Mouse (Mus musculus): Measurements from ENCODE around the gene Arid1a. TPM values are rescaled to one million over a fixed set of nuclear protein-coding genes. Genes with fewer than 3 reads are reported as not detected.
"Not testable (repeated sequence)": the region's sequence is repeated elsewhere in the genome, so short reads cannot be mapped to it uniquely, and the experiment has no call there.

Arid1a gene
- total and polyA plus RNA-seq, 2 experiments, result 5.9 to 21.9 TPM

DNA sequence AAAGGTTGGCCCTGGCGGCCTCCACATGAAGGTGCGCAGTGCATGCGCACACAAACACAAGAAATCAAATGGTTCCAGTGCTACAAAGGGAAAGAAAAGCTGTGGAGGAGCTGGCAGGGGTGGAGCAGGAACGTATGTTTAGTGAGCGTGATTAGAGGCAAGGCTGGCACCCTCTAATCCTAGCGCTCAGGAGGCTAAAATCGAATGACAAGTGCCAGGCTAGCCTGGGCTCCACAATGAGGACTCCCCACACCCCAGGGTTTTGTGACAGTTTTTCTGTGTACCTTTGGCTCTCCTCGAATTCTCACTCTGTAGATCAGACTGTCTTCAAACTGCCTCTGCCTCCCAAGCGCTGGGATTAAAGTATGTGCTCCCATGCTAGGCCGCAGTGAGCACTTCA, 103.8 kb downstream of the Arid1a start:
- Histone ChIP-seq H3K4me1 (ENCODE audit: control insufficient read depth, insufficient read depth, low read length) (no peaks in the 10 kb centered on the region; the same call in 1 of the 2 replicates), H3K4me3 (ENCODE audit: insufficient read depth, low read depth, low read length) (no peak overlapping the region), H3K36me3 (ENCODE audit: control insufficient read depth, insufficient read depth, low read length) (no peaks in the 10 kb centered on the region), H3K27ac (replicated peaks; ENCODE audit: insufficient read depth, low read depth, low read length) (no peak overlapping the region), H3K9ac (ENCODE audit: low read depth, low read length) (no peak overlapping the region), H3K79me2 (ENCODE audit: control insufficient read depth, insufficient read depth, low read length) (no peaks in the 10 kb centered on the region), H3K27me3 (ENCODE audit: control insufficient read depth, insufficient read depth, low read length) (no peaks in the 10 kb centered on the region)
- 87% methylated on average over 10 of the region's 10 CpGs for WGBS
- DNase-seq (ENCODE audit: extremely low read depth, low read depth, low spot score), result no peak
- TF ChIP-seq POLR2A (IDR thresholded peaks at IDR 0.05; ENCODE audit: extremely low read depth, insufficient read depth, low read length), result no peak
- TF ChIP-seq CTCF (IDR thresholded peaks at IDR 0.05; ENCODE audit: low read depth, low read length), result no peak

DNA sequence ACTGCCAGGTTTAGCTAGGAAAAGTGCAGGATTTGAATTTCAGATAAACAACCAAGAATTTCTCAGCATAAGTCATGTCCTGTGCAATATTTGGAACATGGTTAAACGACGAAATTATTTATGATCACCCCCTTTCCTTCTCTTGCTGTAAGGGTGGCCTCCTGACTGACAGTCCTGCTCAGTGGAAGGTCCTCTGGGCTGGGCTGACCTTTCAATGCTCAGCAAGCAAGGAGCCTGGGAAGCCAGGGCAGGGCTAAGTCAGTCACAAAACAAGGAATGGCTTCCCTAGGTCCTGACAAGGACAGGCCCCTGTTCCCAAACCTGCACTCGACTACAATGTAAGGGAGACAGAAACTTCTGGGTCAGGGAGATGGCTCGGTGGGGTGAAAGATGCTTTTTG, 104.6 kb downstream of the Arid1a start:
- Histone ChIP-seq H3K27ac (replicated peaks; ENCODE audit: insufficient read depth, low read depth, low read length) (no peak overlapping the region; the same call in 1 of the 2 replicates), H3K36me3 (ENCODE audit: control insufficient read depth, insufficient read depth, low read length) (no peaks in the 10 kb centered on the region), H3K79me2 (ENCODE audit: control insufficient read depth, insufficient read depth, low read length) (no peaks in the 10 kb centered on the region), H3K4me3 (ENCODE audit: insufficient read depth, low read depth, low read length) (no peak overlapping the region), H3K4me1 (ENCODE audit: control insufficient read depth, insufficient read depth, low read length) (no peaks in the 10 kb centered on the region; the same call in 1 of the 2 replicates), H3K9ac (ENCODE audit: low read depth, low read length) (no peak overlapping the region), H3K27me3 (ENCODE audit: control insufficient read depth, insufficient read depth, low read length) (no peaks in the 10 kb centered on the region)
- TF ChIP-seq CTCF (IDR thresholded peaks at IDR 0.05; ENCODE audit: low read depth, low read length), result no peak
- no peak for TF ChIP-seq POLR2A (IDR thresholded peaks at IDR 0.05; ENCODE audit: extremely low read depth, insufficient read depth, low read length)
- DNase-seq (ENCODE audit: extremely low read depth, low read depth, low spot score), result no peak
- WGBS, result 66% methylated on average over 4 of the region's 4 CpGs

DNA sequence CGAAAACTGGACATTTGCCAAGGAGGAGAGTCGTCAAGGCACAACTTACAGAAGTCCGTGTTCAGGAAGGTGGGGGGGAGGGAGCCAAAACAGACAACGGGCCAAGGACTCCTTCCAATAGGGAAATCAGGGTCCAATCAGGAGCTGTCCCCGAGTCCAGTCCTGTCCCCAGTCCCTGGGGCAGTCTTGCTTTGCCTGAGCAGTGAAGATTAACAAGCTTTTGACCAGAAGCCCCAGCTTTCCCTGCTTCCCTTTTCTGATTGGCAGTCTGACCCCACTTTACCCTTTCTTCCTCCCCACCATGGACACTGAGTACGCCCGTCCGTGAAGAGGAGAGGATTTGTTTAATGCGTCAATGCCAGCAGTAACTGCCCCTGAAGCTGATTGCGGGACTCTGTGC, 105.1 kb downstream of the Arid1a start:
- no peaks in the 10 kb centered on the region for H3K36me3 ChIP-seq (ENCODE audit: control insufficient read depth, insufficient read depth, low read length)
- no peak for DNase-seq (ENCODE audit: extremely low read depth, low read depth, low spot score)
- no peaks in the 10 kb centered on the region for H3K27me3 ChIP-seq (ENCODE audit: control insufficient read depth, insufficient read depth, low read length)
- H3K4me3 ChIP-seq (ENCODE audit: insufficient read depth, low read depth, low read length), result no peak overlapping the region
- H3K9ac ChIP-seq (ENCODE audit: low read depth, low read length), result no peak overlapping the region
- H3K4me1 ChIP-seq (ENCODE audit: control insufficient read depth, insufficient read depth, low read length), result no peaks in the 10 kb centered on the region; the same call in 1 of the 2 replicates
- 57% methylated on average over 10 of the region's 10 CpGs for WGBS
- H3K79me2 ChIP-seq (ENCODE audit: control insufficient read depth, insufficient read depth, low read length), result no peaks in the 10 kb centered on the region
- H3K27ac ChIP-seq (replicated peaks; ENCODE audit: insufficient read depth, low read depth, low read length), result peak overlapping the region; percentile 45
- TF ChIP-seq POLR2A (IDR thresholded peaks at IDR 0.05; ENCODE audit: extremely low read depth, insufficient read depth, low read length), result no peak

DNA sequence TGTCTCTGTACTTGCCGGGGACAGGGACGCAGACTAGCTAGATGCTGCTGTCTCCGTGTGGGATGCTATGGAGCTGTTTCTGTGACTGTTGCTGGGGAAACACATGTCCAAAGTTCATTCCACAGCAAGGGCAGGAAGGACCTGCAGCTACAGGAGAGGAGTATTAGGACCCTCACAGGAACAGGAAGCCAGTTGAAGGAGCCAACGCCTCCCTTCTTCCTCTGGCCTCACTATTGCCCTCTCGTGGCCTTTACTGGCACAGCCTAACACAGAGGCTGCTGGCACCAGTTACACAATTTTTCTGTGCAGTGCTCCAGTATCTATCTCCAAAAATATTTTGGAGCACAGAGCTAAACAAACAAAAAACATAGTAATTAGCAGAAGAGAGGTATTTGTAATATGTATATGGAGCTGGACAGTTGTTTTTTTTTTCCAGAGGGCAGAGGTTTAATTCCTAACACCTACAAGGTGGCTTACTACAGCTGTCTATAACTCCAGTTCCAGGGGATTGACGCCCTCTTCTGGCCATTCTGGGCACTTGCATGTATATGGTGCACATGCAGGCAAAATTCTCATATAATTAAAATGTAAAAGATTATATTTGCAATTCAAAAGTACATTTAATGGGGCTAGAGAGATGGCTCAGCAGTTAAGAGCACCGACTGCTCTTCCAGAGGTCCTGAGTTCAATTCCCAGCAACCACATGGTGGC, 106.4 kb downstream of the Arid1a start, which contains the start of gene Zdhhc18:
Gene Zdhhc18 (minus strand): TSS at position 166 of the 711 bp plus-strand sequence.
- Histone ChIP-seq H3K4me3 (ENCODE audit: insufficient read depth, low read depth, low read length) (peak within 1 kb of the TSS; percentile 50), H3K27me3 (ENCODE audit: control insufficient read depth, insufficient read depth, low read length) (no peaks in the 10 kb centered on the region), H3K36me3 (ENCODE audit: control insufficient read depth, insufficient read depth, low read length) (no peaks in the 10 kb centered on the region), H3K4me1 (ENCODE audit: control insufficient read depth, insufficient read depth, low read length) (no peaks in the 10 kb centered on the region; the same call in 1 of the 2 replicates), H3K27ac (replicated peaks; ENCODE audit: insufficient read depth, low read depth, low read length) (no peak within 1 kb of the TSS), H3K9ac (ENCODE audit: low read depth, low read length) (peak within 1 kb of the TSS; percentile 80), H3K79me2 (ENCODE audit: control insufficient read depth, insufficient read depth, low read length) (no peaks in the 10 kb centered on the region)
- TF ChIP-seq POLR2A (IDR thresholded peaks at IDR 0.05; ENCODE audit: extremely low read depth, insufficient read depth, low read length) (no peak), CTCF (IDR thresholded peaks at IDR 0.05; ENCODE audit: low read depth, low read length) (peak; percentile 89)
- DNase-seq (ENCODE audit: extremely low read depth, low read depth, low spot score), result peak; percentile 62
- 38% methylated on average over 7 of the region's 7 CpGs for WGBS

DNA sequence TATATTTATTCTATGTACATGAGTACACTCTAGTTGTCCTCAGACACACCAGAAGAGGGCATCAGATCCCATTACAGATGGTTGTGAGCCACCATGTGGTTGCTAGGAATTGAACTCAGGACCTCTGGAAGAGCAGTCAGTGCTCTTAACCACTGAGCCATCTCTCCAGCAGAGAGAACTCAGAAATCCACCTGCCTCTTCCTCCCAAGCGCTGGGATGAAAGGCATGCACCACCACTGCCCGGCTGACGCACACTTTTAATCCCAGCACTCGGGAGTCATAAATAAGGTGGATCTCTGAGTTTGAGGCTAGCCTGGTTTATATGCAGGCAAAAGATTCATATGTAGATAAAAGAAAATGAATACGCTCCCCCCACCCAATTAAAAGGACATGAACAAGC, 107.1 kb downstream of the Arid1a start:
- not testable (repeated sequence) for H3K9ac ChIP-seq (ENCODE audit: low read depth, low read length); H3K79me2 ChIP-seq (ENCODE audit: control insufficient read depth, insufficient read depth, low read length); H3K27me3 ChIP-seq (ENCODE audit: control insufficient read depth, insufficient read depth, low read length); H3K27ac ChIP-seq (replicated peaks; ENCODE audit: insufficient read depth, low read depth, low read length); H3K36me3 ChIP-seq (ENCODE audit: control insufficient read depth, insufficient read depth, low read length); H3K4me1 ChIP-seq (ENCODE audit: control insufficient read depth, insufficient read depth, low read length); H3K4me3 ChIP-seq (ENCODE audit: insufficient read depth, low read depth, low read length); DNase-seq (ENCODE audit: extremely low read depth, low read depth, low spot score)
- 82% methylated on average over 5 of the region's 5 CpGs for WGBS

DNA sequence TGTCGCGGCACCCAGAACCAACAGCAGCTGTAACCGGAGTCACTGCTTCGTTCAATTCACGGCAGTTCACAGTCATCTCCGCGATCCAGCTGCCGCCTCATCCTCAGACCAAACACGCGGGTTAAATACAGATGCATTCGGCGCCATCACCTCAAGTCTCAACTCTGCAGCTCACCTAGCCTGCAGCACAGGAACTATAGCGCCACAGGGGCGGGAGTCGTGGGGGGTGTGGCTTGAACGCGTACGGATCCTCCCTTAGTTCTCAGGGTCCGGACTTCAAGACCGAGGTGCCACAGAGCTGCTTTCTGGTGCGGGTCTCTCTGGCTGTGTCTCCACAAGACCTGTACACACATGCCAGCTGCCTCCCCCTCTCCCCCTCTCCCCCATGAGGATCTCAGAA, 110.9 kb downstream of the Arid1a start:
- no peaks in the 10 kb centered on the region for H3K79me2 ChIP-seq (ENCODE audit: control insufficient read depth, insufficient read depth, low read length)
- no peak for TF ChIP-seq CTCF (IDR thresholded peaks at IDR 0.05; ENCODE audit: low read depth, low read length)
- no peaks in the 10 kb centered on the region; the same call in 1 of the 2 replicates for H3K4me1 ChIP-seq (ENCODE audit: control insufficient read depth, insufficient read depth, low read length)
- no peaks in the 10 kb centered on the region for H3K36me3 ChIP-seq (ENCODE audit: control insufficient read depth, insufficient read depth, low read length)
- H3K27me3 ChIP-seq (ENCODE audit: control insufficient read depth, insufficient read depth, low read length), result no peaks in the 10 kb centered on the region
- 52% methylated on average over 21 of the region's 21 CpGs for WGBS
- H3K4me3 ChIP-seq (ENCODE audit: insufficient read depth, low read depth, low read length), result no peak overlapping the region
- no peak overlapping the region for H3K9ac ChIP-seq (ENCODE audit: low read depth, low read length)
- no peak overlapping the region for H3K27ac ChIP-seq (replicated peaks; ENCODE audit: insufficient read depth, low read depth, low read length)
- DNase-seq (ENCODE audit: extremely low read depth, low read depth, low spot score), result no peak
